Mouse (Mus musculus): ENCODE data around the gene Slco3a1.

The Slco3a1 gene

DNA sequence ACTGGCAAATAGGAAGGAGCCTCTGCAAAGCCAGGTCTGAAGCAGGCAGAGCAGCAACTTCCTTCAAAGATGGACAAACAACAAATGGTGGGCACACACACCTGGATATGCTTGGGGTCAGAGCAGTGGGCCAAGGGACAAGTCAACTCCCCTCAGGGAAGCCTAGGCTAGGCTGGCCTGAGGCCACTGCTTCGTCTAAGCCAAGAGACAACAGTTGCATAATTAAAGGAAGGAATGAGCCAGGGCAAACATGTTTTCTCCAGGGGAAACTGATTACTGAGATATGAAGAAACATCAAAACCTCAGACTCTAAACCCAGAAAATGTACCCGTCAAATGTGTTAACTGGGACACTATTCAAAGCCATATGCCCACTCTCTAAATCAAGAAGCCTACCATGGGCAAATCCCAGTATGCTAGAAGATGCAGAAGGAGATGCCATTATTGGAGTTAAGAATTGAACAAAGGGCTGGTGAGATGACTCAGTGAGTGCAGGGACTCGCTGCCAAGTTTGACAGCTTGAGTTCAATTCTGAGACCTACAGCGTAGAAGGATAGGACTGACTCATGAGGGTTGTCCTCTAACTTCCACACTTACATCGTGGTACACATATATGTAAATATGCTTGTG lies 97.1 kb downstream of the Slco3a1 start:
- no peak for TF ChIP-seq NANOG (IDR thresholded peaks at IDR 0.05; ENCODE audit: borderline replicate concordance, low read length)
- no peak for TF ChIP-seq POU5F1 (IDR thresholded peaks at IDR 0.05; ENCODE audit: borderline replicate concordance, low read length)
- no peak for TF ChIP-seq CTCF (conservative IDR thresholded peaks at IDR 0.05; ENCODE audit: low read length)
- Histone ChIP-seq H3K27me3 (ENCODE audit: insufficient read depth, low read length) (no peaks in the 10 kb centered on the region), H3K36me3 (ENCODE audit: insufficient read depth, low read length) (no peaks in the 10 kb centered on the region), H3K4me1 (replicated peaks; ENCODE audit: low read depth, low read length) (no peaks in the 10 kb centered on the region), H3K9me3 (ENCODE audit: low read length) (no peaks in the 10 kb centered on the region), H3K4me3 (replicated peaks; ENCODE audit: low read length) (no peak overlapping the region)

GRCm38 (mm10) chr7:74456781-74457180 lies 97.8 kb downstream of the Slco3a1 start:
- no peaks in the 10 kb centered on the region for H3K27me3 ChIP-seq (ENCODE audit: insufficient read depth, low read length)
- H3K4me3 ChIP-seq (replicated peaks; ENCODE audit: low read length) = no peak overlapping the region
- TF ChIP-seq CTCF (conservative IDR thresholded peaks at IDR 0.05; ENCODE audit: low read length) (no peak), NANOG (IDR thresholded peaks at IDR 0.05; ENCODE audit: borderline replicate concordance, low read length) (no peak), POU5F1 (IDR thresholded peaks at IDR 0.05; ENCODE audit: borderline replicate concordance, low read length) (no peak)
- H3K36me3 ChIP-seq (ENCODE audit: insufficient read depth, low read length) = no peaks in the 10 kb centered on the region
- no peaks in the 10 kb centered on the region for H3K4me1 ChIP-seq (replicated peaks; ENCODE audit: low read depth, low read length)
- no peaks in the 10 kb centered on the region for H3K9me3 ChIP-seq (ENCODE audit: low read length)

DNA sequence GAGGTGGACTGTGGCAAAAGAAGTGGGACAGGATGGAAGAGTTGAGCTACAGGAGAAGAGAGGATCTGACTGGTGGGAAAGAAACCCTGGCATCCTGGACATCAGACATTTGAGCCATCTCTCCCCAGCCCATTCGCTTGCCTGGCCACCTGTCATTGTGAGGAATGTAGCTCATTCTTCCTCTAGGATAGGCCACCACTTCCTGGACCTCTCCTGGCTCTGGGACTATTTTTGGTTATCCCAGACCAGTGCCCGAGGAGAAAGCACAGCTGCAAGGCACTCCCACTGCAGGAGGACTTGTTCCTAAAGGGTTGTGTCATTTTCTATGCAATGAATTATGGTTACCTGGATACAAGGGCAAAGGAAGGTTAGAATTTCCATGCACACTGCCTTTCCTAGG lies 103.5 kb downstream of the Slco3a1 start:
- H3K4me1 ChIP-seq (replicated peaks; ENCODE audit: low read depth, low read length) = peaks cover 6% of the 10 kb centered on the region; the same call in 1 of the 2 replicates
- no peak for TF ChIP-seq CTCF (conservative IDR thresholded peaks at IDR 0.05; ENCODE audit: low read length)
- no peak for TF ChIP-seq POU5F1 (IDR thresholded peaks at IDR 0.05; ENCODE audit: borderline replicate concordance, low read length)
- TF ChIP-seq NANOG (IDR thresholded peaks at IDR 0.05; ENCODE audit: borderline replicate concordance, low read length) = no peak
- no peaks in the 10 kb centered on the region for H3K9me3 ChIP-seq (ENCODE audit: low read length)
- no peaks in the 10 kb centered on the region for H3K36me3 ChIP-seq (ENCODE audit: insufficient read depth, low read length)
- no peaks in the 10 kb centered on the region for H3K27me3 ChIP-seq (ENCODE audit: insufficient read depth, low read length)
- H3K4me3 ChIP-seq (replicated peaks; ENCODE audit: low read length) = no peak overlapping the region

- Histone ChIP-seq H3K4me1 (replicated peaks; ENCODE audit: low read depth, low read length) (peaks cover 6% of the 10 kb centered on the region; the same call in 1 of the 2 replicates), H3K4me3 (replicated peaks; ENCODE audit: low read length) (no peak overlapping the region), H3K36me3 (ENCODE audit: insufficient read depth, low read length) (no peaks in the 10 kb centered on the region), H3K27me3 (ENCODE audit: insufficient read depth, low read length) (no peaks in the 10 kb centered on the region), H3K9me3 (ENCODE audit: low read length) (no peaks in the 10 kb centered on the region)
- TF ChIP-seq NANOG (IDR thresholded peaks at IDR 0.05; ENCODE audit: borderline replicate concordance, low read length) (no peak), CTCF (conservative IDR thresholded peaks at IDR 0.05; ENCODE audit: low read length) (no peak), POU5F1 (IDR thresholded peaks at IDR 0.05; ENCODE audit: borderline replicate concordance, low read length) (no peak)
Observed at GRCm38 (mm10) chr7:74449802-74450201, 104.8 kb downstream of the Slco3a1 start.

DNA sequence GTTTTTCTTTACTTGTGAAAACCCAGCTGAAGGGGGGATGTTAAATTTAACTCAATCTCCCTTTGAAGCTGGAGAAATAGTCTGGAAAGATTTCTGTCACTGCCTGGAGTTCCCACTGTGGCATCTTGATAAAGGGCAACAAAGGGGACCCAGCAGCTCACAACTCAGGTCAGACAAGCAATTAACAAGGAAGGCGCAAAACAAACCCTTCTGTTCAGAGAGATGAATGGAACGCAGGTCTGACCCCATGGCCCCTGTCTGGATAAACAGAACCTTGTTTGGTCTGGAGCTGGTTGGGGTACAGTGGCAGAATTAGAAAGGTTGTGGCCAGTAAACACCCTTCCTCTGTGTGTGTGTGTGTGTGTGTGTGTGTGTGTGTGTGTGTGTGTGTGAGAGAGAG lies 106.8 kb downstream of the Slco3a1 start:
- H3K36me3 ChIP-seq (ENCODE audit: insufficient read depth, low read length) = no peaks in the 10 kb centered on the region
- H3K4me1 ChIP-seq (replicated peaks; ENCODE audit: low read depth, low read length) = peaks cover 6% of the 10 kb centered on the region; the same call in 1 of the 2 replicates
- TF ChIP-seq CTCF (conservative IDR thresholded peaks at IDR 0.05; ENCODE audit: low read length) (no peak), NANOG (IDR thresholded peaks at IDR 0.05; ENCODE audit: borderline replicate concordance, low read length) (no peak), POU5F1 (IDR thresholded peaks at IDR 0.05; ENCODE audit: borderline replicate concordance, low read length) (no peak)
- no peaks in the 10 kb centered on the region for H3K9me3 ChIP-seq (ENCODE audit: low read length)
- no peaks in the 10 kb centered on the region for H3K27me3 ChIP-seq (ENCODE audit: insufficient read depth, low read length)
- H3K4me3 ChIP-seq (replicated peaks; ENCODE audit: low read length) = no peak overlapping the region

GRCm38 (mm10) chr7:74445148-74445547 lies 109.4 kb downstream of the Slco3a1 start:
- no peak overlapping the region for H3K4me3 ChIP-seq (replicated peaks; ENCODE audit: low read length)
- peaks cover 6% of the 10 kb centered on the region; the same call in 1 of the 2 replicates for H3K4me1 ChIP-seq (replicated peaks; ENCODE audit: low read depth, low read length)
- no peaks in the 10 kb centered on the region for H3K9me3 ChIP-seq (ENCODE audit: low read length)
- TF ChIP-seq POU5F1 (IDR thresholded peaks at IDR 0.05; ENCODE audit: borderline replicate concordance, low read length) = no peak
- TF ChIP-seq NANOG (IDR thresholded peaks at IDR 0.05; ENCODE audit: borderline replicate concordance, low read length) = no peak
- TF ChIP-seq CTCF (conservative IDR thresholded peaks at IDR 0.05; ENCODE audit: low read length) = no peak
- no peaks in the 10 kb centered on the region for H3K36me3 ChIP-seq (ENCODE audit: insufficient read depth, low read length)
- no peaks in the 10 kb centered on the region for H3K27me3 ChIP-seq (ENCODE audit: insufficient read depth, low read length)

GRCm38 (mm10) chr7:74442380-74442779 lies 112.2 kb downstream of the Slco3a1 start:
- no peak for TF ChIP-seq POU5F1 (IDR thresholded peaks at IDR 0.05; ENCODE audit: borderline replicate concordance, low read length)
- no peak for TF ChIP-seq CTCF (conservative IDR thresholded peaks at IDR 0.05; ENCODE audit: low read length)
- TF ChIP-seq NANOG (IDR thresholded peaks at IDR 0.05; ENCODE audit: borderline replicate concordance, low read length) = no peak
- no peaks in the 10 kb centered on the region for H3K36me3 ChIP-seq (ENCODE audit: insufficient read depth, low read length)
- H3K4me3 ChIP-seq (replicated peaks; ENCODE audit: low read length) = no peak overlapping the region
- H3K4me1 ChIP-seq (replicated peaks; ENCODE audit: low read depth, low read length) = peaks cover 6% of the 10 kb centered on the region; the same call in 1 of the 2 replicates
- H3K27me3 ChIP-seq (ENCODE audit: insufficient read depth, low read length) = no peaks in the 10 kb centered on the region
- H3K9me3 ChIP-seq (ENCODE audit: low read length) = no peaks in the 10 kb centered on the region

DNA sequence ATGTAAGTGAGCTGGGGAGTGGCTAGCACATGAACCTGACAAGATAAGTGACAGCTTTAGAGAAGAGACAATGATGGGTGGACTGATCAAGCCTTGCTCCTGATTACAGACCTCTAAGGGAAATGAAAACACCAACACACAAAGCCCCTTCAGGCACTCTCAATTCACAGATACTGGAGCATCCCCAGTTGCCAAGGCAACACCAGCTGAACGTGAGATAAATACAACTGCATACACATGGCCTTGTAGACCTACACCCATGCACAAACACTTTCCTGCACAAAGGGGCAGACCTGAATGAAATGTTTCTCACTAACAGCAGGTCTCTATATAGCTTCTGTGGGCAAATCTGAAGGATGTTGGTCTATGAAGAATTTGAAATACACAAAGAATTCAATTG lies 117.0 kb downstream of the Slco3a1 start:
- TF ChIP-seq POU5F1 (IDR thresholded peaks at IDR 0.05; ENCODE audit: borderline replicate concordance, low read length) (no peak), NANOG (IDR thresholded peaks at IDR 0.05; ENCODE audit: borderline replicate concordance, low read length) (no peak), CTCF (conservative IDR thresholded peaks at IDR 0.05; ENCODE audit: low read length) (no peak)
- peaks cover 6% of the 10 kb centered on the region; the same call in 1 of the 2 replicates for H3K4me1 ChIP-seq (replicated peaks; ENCODE audit: low read depth, low read length)
- no peaks in the 10 kb centered on the region for H3K27me3 ChIP-seq (ENCODE audit: insufficient read depth, low read length)
- no peaks in the 10 kb centered on the region for H3K36me3 ChIP-seq (ENCODE audit: insufficient read depth, low read length)
- no peaks in the 10 kb centered on the region for H3K9me3 ChIP-seq (ENCODE audit: low read length)
- no peak overlapping the region for H3K4me3 ChIP-seq (replicated peaks; ENCODE audit: low read length)

DNA sequence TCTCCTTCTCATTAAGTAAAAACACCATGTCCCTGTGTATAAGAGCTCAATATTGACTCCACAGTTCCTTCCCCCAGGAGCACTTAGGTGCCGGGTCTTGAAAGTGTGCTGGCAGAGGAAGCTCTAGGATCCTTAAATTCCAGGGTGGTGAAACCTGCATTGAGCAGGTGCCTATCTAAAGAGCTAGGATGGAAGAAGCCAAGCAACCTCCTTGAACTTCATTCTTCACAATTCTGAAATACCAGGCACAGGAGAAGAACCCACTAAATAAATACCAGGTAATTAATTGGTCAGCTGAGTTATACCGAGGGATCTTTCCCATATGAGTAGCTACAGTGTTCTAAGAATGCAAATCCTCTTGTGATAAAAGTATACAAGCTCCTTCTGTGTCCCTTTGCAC lies 117.9 kb downstream of the Slco3a1 start:
- Histone ChIP-seq H3K36me3 (ENCODE audit: insufficient read depth, low read length) (no peaks in the 10 kb centered on the region), H3K27me3 (ENCODE audit: insufficient read depth, low read length) (no peaks in the 10 kb centered on the region), H3K4me3 (replicated peaks; ENCODE audit: low read length) (no peak overlapping the region), H3K4me1 (replicated peaks; ENCODE audit: low read depth, low read length) (peaks cover 6% of the 10 kb centered on the region; the same call in 1 of the 2 replicates), H3K9me3 (ENCODE audit: low read length) (no peaks in the 10 kb centered on the region)
- no peak for TF ChIP-seq POU5F1 (IDR thresholded peaks at IDR 0.05; ENCODE audit: borderline replicate concordance, low read length)
- TF ChIP-seq CTCF (conservative IDR thresholded peaks at IDR 0.05; ENCODE audit: low read length) = no peak
- TF ChIP-seq NANOG (IDR thresholded peaks at IDR 0.05; ENCODE audit: borderline replicate concordance, low read length) = no peak

All from E14TG2a.4 (cell line).